Comparison of ENCODE assay signal across 24 mouse cellular contexts in genomic region chr8:81840512-81840911, GRCm38 (mm10).
DNase-seq lines count a peak whose midpoint lies in the region; ATAC-seq and TF ChIP-seq lines count a peak whose summit lies in the region.
"Had no signal": no experiment of that assay in that cellular context is flagged by ENCODE, and none has a peak within 500 bp of the region (broad histone marks: within the 10 kb centered on the region; RNA-seq: fewer than 3 reads in every experiment).

No protein-coding gene starts in this region.

- no peak for TF ChIP-seq RAD21 in MEL (IDR thresholded peaks at IDR 0.05; ENCODE audit: low read depth, low read length)

- peaks cover 0 to 17% of the 10 kb centered on the region in 2 experiments; a peak in 2 of 4 replicates for H3K36me3 ChIP-seq in MEL (ENCODE audit: control insufficient read depth in 1 of 2, insufficient read depth in 2 of 2, low read length in 2 of 2)
- H3K36me3 ChIP-seq in intestine, postnatal 0 days (ENCODE audit: control insufficient read depth, insufficient read depth) = no peaks in the 10 kb centered on the region
- no peaks in the 10 kb centered on the region for H3K36me3 ChIP-seq in hindbrain, embryonic 14.5 days (replicated peaks; ENCODE audit: control insufficient read depth, insufficient read depth)
- H3K36me3 ChIP-seq: embryonic facial prominence, embryonic 12.5 days; forebrain, embryonic 12.5 days; heart, embryonic 10.5 days; hindbrain, embryonic 12.5 days had no signal

- no peak for TF ChIP-seq POLR2A in MEL (IDR thresholded peaks at IDR 0.05; ENCODE audit: control insufficient read depth in 1 of 2, insufficient read depth in 1 of 2, low read depth in 1 of 2, low read length in 2 of 2, poor library complexity in 1 of 2)

- no peak overlapping the region for H3K27ac ChIP-seq in MEL (ENCODE audit: control insufficient read depth, low read depth, low read length)
- no peak overlapping the region for H3K27ac ChIP-seq in intestine, postnatal 0 days (ENCODE audit: low read depth, low read length)
- H3K27ac ChIP-seq in hindbrain, embryonic 14.5 days = no peak overlapping the region
- H3K27ac ChIP-seq: embryonic facial prominence, embryonic 12.5 days; forebrain, embryonic 12.5 days; heart, embryonic 10.5 days; hindbrain, embryonic 12.5 days; hindbrain, postnatal 0 days had no signal

- TF ChIP-seq EP300 in MEL (IDR thresholded peaks at IDR 0.05; ENCODE audit: low read depth in 1 of 2, low read length in 2 of 2) = peak; percentile 35 to 57; a peak in 3 of 4 replicates

- no peak for DNase-seq in cerebellum, adult 8-10 months
- peak; percentile 24 for DNase-seq in MEL (ENCODE audit: low read depth, low spot score)
- DNase-seq in hindbrain, embryonic 14.5 days (ENCODE audit: low spot score) = no peak
- DNase-seq in thymus, postnatal 14 days = no peak
- no peak for DNase-seq in right cerebral cortex, postnatal 25 days
- DNase-seq: adrenal gland, adult 2 months; adrenal gland, postnatal 25 days; cerebellum, adult 11 months; cerebellum, adult 9-10 months; cerebellum, postnatal 25 days; gastrocnemius, postnatal 10 days; heart, adult 18-20 months; heart, postnatal 10 days; heart, postnatal 4 days; kidney, adult 11 months had no signal

- ATAC-seq in cerebellum, adult (ENCODE audit: insufficient number of reproducible peaks, low FRiP score, low TSS enrichment) = peak; percentile 43; the same call in 1 of the 2 replicates
- peak; percentile 22; the same call in 1 of the 2 replicates for ATAC-seq in intestine, postnatal 0 days
- ATAC-seq in hindbrain, embryonic 14.5 days (ENCODE audit: low FRiP score) = no peak
- ATAC-seq: forebrain, embryonic 16.5 days; hindbrain, postnatal 0 days had no signal

- H3K4me2 ChIP-seq in intestine, postnatal 0 days (replicated peaks; ENCODE audit: low read depth) = no peak overlapping the region
- no peak overlapping the region for H3K4me2 ChIP-seq in hindbrain, embryonic 14.5 days (replicated peaks)
- H3K4me2 ChIP-seq: embryonic facial prominence, embryonic 12.5 days; forebrain, embryonic 12.5 days; hindbrain, embryonic 12.5 days had no signal

- H3K27me3 ChIP-seq in MEL (ENCODE audit: control insufficient read depth in 1 of 2, insufficient read depth in 2 of 2, low read length in 2 of 2) = no peaks in the 10 kb centered on the region
- H3K27me3 ChIP-seq in intestine, postnatal 0 days (replicated peaks; ENCODE audit: control insufficient read depth, insufficient read depth, low read length) = no peaks in the 10 kb centered on the region
- H3K27me3 ChIP-seq in hindbrain, embryonic 14.5 days (ENCODE audit: control insufficient read depth, insufficient read depth, low read length) = no peaks in the 10 kb centered on the region
- H3K27me3 ChIP-seq: embryonic facial prominence, embryonic 12.5 days; forebrain, embryonic 12.5 days; hindbrain, embryonic 12.5 days had no signal

- no peaks in the 10 kb centered on the region for H3K9me3 ChIP-seq in MEL (replicated peaks; ENCODE audit: insufficient read depth, low read length)
- H3K9me3 ChIP-seq in intestine, postnatal 0 days (ENCODE audit: control insufficient read depth) = no peaks in the 10 kb centered on the region
- H3K9me3 ChIP-seq in hindbrain, embryonic 14.5 days (ENCODE audit: control insufficient read depth, low read length) = no peaks in the 10 kb centered on the region
- H3K9me3 ChIP-seq: embryonic facial prominence, embryonic 12.5 days; forebrain, embryonic 12.5 days; G1E; heart, embryonic 10.5 days; hindbrain, embryonic 12.5 days had no signal

- H3K79me2 ChIP-seq in MEL (ENCODE audit: control insufficient read depth, insufficient read depth, low read length, poor library complexity) = no peaks in the 10 kb centered on the region

- no peak overlapping the region for H3K4me3 ChIP-seq in MEL (ENCODE audit: control insufficient read depth in 1 of 2, insufficient read depth in 1 of 2, low read depth in 2 of 2, low read length in 2 of 2)
- no peak overlapping the region for H3K4me3 ChIP-seq in intestine, postnatal 0 days (ENCODE audit: low read depth, low read length)
- no peak overlapping the region for H3K4me3 ChIP-seq in hindbrain, embryonic 14.5 days (replicated peaks; ENCODE audit: low read length)
- H3K4me3 ChIP-seq: embryonic facial prominence, embryonic 12.5 days; forebrain, embryonic 12.5 days; heart, embryonic 10.5 days; hindbrain, embryonic 12.5 days had no signal

- peaks cover 0 to 3% of the 10 kb centered on the region in 2 experiments; a peak in 2 of 4 replicates for H3K4me1 ChIP-seq in MEL (ENCODE audit: control insufficient read depth in 1 of 2, insufficient read depth in 2 of 2, low read length in 2 of 2)
- no peaks in the 10 kb centered on the region for H3K4me1 ChIP-seq in intestine, postnatal 0 days (replicated peaks; ENCODE audit: control insufficient read depth, insufficient read depth, low read length)
- no peaks in the 10 kb centered on the region for H3K4me1 ChIP-seq in hindbrain, embryonic 14.5 days (replicated peaks; ENCODE audit: control insufficient read depth, insufficient read depth, low read length)
- H3K4me1 ChIP-seq: embryonic facial prominence, embryonic 12.5 days; forebrain, embryonic 12.5 days; heart, embryonic 10.5 days; hindbrain, embryonic 12.5 days had no signal

- no peak for TF ChIP-seq CTCF in MEL (IDR thresholded peaks at IDR 0.05 in 2 of 3, conservative IDR thresholded peaks at IDR 0.05 in 1 of 3; ENCODE audit: control insufficient read depth in 1 of 3, insufficient read depth in 1 of 3, low read depth in 2 of 3, low read length in 3 of 3, poor library complexity in 1 of 3, severe bottlenecking in 1 of 3)
- no peak for TF ChIP-seq CTCF in intestine, postnatal 0 days (IDR thresholded peaks at IDR 0.05; ENCODE audit: low read depth)

- H3K9ac ChIP-seq in MEL (ENCODE audit: control insufficient read depth, low read depth, low read length, poor library complexity, severe bottlenecking) = no peak overlapping the region
- no peak overlapping the region for H3K9ac ChIP-seq in intestine, postnatal 0 days (ENCODE audit: low read depth, low read length)
- H3K9ac ChIP-seq in hindbrain, embryonic 14.5 days = no peak overlapping the region
- H3K9ac ChIP-seq: embryonic facial prominence, embryonic 12.5 days; forebrain, embryonic 12.5 days; hindbrain, embryonic 12.5 days had no signal

TF ChIP-seq in MEL, 35 proteins besides CTCF, POLR2A, EP300 and RAD21:
- TF ChIP-seq CHD2 (IDR thresholded peaks at IDR 0.05; ENCODE audit: low read length) = no peak
- TF ChIP-seq TAL1 (IDR thresholded peaks at IDR 0.05; ENCODE audit: low read length) = peak; percentile 15; the same call in 1 of the 2 replicates
- peak; percentile 17; the same call in 1 of the 2 replicates for TF ChIP-seq GATA1 (IDR thresholded peaks at IDR 0.05; ENCODE audit: low read depth, low read length)
